Mouse (Mus musculus) urinary bladder, adult 2 months (tissue): ENCODE data around the gene Wipf1. TPM values are rescaled to one million over a fixed set of nuclear protein-coding genes. Genes with fewer than 3 reads are reported as not detected.
A peak's percentile ranks its signal among the peaks of the same experiment; 100 is the strongest.
"Not testable (repeated sequence)": the region's sequence is repeated elsewhere in the genome, so short reads cannot be mapped to it uniquely, and the experiment has no call there.

Experiments used
- DNase-seq: peaks from one replicate; pipeline ENCODE4 v3.0.0; 2022; ENCODE audit warnings: low spot score
- polyA plus RNA-seq: library from polyadenylated mRNA; depleted of rRNA; stranded (reverse); fragments of >200 nt; gene quantifications from 2 replicates; pipeline ENCODE4 v1.2.3, GENCODE M21; 2012; rRNA removed

The Wipf1 gene
- 10.2 and 17.4 TPM in 2 replicates for polyA plus RNA-seq

DNA sequence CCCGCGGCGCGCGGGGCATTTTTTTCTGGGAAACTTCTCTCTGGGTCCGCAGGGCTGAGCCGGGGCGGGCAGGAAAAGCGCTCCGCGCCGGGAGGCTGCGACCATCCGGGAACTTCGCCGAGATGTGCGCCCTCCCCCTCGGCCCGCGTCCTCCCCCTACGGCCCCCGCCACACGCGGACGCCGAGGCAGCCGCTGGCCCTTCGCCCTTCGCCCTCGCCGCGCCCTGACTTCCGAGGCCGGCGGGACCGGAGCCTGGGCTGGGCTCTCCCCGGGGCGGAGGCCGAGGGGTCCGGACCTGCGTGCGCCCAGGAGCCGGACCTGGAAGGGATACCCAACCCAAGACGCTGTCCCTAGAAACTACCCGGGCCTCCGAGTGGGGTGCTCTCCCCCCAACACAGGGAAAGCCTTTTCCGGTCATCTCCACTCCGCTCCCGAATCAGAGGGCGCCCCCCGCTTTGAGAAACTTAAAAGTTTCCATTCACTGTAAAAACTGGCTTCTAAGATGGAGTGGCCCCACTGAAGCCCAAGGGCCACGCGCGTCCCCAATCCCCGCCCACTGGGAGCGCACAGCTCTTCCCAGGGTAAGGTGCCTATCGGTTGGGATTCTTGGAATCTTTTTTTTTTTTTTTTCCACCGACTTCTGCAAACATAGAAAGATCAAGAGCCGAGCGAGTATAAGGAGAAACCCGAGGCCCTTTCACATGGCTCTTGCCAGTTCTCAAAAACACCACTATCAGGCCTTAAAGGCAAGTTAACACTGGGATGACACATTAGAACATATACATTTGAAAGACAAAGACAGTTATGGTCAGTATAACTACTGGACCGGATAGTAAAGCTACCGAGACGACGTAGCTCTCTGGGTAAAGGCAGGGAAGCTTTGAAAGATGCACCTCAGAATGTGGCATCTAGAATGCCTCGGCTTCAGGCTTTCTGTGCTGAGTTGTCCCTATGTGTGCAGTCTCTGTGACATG is at the start of gene Wipf1:
Gene Wipf1 (minus strand): TSS at position 379 of the 975 bp plus-strand sequence.
- peak; percentile 69 for DNase-seq

DNA sequence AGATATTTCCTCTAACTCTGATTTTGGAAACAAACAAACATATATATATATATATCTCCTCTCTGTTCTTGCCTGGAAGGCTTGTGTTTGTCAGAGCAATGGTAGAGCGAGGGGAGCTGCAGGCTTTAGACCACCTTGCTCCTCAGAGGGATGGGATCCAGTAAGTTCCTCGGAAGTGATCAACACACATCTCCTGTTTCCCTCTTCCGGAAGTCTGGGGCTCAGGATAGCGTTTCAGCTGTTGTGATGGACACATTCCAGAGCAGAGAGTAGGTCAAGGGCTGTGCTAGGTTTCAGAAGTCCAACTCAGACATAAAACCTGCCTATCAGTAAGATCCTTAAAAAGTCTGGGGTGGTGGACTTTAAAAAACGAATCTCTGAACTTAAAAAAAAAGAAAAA is 49.6 kb upstream of the Wipf1 start:
- DNase-seq: no peak

DNA sequence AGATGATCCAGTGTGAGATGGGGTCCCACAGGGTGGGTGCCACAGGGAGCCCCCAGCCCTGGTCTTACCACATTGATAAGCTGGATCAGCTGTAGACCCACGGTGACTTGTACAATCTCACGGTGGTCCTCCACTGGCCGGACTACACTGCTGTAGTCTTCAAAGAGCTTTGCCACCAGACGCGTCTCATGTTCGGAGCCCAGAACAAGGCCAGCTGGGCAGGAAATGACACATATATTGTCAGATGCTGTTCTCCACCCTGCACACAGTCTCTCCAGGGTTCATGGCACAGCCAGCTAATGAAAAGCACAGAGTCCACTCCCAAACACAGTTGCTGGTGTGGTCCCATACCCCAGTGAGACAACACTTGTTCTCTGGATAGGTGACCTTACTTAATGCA is 44.9 kb upstream of the Wipf1 start:
- DNase-seq: no peak

DNA sequence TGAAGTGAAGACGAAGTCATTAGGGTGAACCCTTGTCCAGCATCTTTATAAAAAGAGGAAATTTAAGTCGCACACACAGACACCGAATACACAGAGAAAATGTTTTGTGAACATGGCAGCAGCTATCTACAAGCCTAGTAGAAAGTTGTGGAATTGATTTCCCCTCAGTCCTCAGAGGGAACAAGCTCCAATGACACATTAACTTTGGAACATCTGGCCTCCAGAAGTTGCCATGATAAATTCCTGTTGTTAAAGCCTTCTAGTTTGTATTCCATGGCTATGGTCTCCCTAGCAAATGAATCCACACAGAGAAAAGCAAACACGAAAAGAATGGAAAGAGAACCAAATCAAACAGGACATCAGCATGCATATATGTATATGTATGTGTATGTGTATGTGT is 44.0 kb upstream of the Wipf1 start:
- no peak for DNase-seq

DNA sequence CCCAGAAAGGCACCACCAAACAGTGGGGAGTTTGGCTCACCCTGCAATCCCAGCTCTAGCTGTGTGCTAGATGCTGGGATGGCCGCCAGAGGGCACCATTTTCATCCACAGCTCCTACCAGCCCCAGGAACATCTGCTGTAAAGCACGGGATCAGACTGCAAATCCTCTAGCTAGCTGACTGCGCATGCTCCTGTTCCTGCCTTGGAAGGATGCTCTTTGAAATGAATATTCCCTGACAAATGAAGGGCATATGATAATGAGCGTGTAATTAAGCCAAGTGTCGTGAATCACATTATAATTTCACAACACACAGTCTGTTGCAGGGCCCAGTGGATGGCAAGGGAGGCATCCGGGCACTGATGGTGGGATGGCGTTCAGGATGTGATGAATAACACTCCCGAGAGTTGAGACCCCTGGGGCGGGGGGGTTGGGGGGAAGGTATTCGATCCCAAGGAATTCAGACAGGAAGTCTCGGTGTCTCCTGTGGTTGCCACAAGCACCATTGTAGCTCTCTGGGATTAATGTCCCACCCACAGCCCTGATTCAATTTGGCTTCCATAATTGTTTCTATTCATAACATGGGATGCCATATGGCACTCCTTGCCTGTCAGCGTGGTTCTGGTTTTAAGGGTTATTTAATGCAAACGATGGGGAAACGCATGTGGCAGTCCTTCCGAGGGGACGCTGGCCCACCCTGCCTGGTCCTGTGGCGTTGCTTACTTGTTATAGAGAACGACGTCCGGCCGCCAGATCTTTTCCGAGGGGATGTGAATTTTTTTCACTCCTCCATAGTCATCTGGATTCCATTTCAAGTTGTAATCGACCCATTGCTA is 43.2 kb upstream of the Wipf1 start:
- no peak for DNase-seq

DNA sequence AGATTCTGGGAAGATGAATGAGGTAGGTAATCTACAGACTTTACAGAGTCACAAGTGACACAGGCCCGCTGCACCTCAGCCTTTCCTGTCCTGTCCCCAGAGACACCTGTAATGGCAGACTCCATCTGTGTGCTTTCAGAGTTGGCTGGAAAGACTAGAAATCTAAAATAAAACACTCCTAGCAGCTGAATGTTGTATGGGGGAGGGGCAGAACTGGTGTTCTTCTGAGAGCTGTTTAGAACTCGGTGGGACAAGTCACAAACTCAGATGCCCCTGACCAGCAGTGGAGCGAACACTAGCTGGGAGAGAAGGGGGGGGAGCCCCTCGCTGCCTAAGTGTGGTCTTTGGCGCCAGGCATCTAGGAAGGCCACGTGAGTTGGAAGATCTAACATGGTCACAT is 42.4 kb upstream of the Wipf1 start:
- DNase-seq: no peak

DNA sequence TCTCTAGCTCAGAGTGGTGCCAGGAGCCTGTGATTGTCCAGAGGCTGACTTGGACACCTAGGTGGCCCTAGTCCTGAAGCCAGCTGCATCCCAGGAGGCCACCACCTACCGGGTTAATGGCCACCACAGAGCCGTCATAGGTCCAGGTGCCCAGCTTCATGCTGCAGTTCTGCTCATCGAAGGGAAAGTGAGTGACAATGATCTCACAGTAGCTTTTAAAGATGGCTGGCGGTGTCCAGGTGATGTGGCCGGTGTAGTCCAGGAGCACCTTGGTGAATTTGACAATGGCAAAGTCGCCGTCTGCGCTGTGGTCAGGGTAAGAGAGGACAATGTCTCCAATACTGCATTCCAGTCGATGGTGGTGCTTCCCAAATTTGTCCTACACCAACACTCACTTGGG is 41.8 kb upstream of the Wipf1 start:
- DNase-seq: no peak

DNA sequence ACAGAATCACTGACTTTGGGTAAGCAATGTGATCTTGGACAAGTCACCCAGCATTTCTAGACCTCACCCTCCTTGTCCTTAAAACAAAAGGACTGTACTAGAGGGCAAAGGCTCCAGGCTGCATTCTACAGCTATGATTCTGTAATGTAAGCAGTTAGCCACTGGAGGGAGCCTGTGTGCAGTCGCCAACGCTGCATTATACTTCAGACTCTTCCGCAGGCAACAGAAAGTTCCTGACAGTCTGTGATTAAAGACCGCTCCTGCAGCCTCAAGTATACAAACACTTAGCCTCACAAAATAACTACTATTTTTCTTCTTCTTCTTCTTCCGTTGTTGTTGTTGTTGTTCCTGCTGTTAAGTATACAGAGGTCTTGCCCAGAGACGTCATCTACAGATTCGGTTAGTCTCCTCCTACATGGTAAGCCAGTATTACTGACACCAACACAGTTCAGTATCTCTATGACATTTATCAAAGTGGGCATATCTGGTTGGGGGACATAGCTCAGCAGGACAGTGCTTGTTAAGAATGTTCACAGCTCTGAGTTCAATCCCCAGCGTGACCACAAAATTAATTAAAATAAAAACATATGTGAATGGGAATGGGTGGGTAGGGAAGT is 37.6 kb upstream of the Wipf1 start:
- no peak for DNase-seq

DNA sequence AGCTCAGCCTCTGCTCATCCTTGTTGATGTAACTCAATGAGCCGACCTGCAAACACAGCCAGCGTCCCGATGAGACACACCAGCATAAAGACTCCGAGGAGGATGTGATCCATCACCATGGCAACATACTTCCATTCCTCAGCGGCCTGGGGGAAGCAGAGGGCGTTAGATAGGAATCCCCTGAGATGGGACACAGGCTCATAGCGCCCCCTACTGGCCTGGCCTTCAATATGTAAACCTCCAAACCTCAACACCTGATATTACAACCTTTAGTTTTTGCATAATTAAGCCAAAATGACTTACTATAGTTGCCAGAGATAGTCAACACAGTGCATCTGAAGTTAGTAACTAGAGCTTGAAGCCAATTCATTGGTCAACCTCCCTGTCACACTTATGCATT is 36.6 kb upstream of the Wipf1 start:
- DNase-seq: no peak

DNA sequence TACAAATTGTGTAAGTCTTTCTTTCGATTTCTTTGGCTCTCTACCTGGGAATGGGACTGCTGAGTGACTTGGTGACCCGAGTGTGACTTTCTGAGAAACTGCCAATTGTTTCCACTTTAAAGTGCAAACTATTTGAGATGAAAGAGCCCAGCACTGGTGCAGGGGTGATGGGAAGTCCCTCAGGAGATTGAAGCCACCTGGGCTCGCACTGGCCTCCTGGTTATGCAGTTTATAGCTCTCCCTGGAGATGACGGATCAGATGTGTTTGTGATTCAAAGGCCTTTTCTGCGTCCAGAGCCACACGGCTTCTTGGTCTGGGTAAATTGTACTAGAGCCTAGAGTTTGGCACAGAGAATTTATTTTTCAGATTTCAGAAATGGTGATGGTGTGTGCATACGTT is 34.2 kb upstream of the Wipf1 start:
- DNase-seq: no peak

DNA sequence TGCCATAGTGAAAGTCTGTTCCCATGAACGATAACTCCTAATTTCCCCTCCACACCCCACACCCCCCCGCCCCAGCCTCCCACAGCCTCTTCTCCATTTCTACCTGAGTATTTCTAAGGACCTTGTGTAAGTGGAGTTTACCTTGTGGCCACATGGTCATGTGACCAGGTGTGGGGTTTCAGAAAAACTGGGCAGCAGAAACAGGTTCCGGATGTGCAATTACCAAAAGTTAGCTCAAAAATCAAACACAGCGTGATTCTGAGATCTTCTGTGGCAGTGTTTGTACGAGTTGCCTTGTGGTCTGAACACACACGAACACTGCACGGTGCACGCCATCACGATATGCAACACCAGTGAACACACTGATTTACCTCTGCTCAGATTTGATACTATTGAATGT is 33.1 kb upstream of the Wipf1 start:
- no peak for DNase-seq

DNA sequence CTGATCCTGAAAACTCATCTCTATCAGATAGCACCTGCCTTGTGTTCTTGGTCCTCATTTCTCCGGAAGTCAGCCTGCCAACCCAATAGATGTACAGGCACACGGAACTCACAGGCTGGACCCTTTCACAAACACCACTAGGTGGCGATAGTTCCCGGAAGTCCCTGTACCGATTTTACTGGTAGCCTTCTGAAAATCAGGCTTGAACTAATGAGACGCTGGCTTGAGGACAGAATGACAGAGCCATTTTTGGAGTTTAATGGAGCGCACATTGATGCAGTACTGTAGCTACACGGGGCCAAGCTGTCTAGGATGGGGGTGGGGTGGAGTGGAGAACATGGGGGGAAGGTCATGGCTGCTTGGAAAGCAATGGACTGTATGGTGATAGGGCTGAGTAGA is 32.1 kb upstream of the Wipf1 start:
- DNase-seq: no peak

DNA sequence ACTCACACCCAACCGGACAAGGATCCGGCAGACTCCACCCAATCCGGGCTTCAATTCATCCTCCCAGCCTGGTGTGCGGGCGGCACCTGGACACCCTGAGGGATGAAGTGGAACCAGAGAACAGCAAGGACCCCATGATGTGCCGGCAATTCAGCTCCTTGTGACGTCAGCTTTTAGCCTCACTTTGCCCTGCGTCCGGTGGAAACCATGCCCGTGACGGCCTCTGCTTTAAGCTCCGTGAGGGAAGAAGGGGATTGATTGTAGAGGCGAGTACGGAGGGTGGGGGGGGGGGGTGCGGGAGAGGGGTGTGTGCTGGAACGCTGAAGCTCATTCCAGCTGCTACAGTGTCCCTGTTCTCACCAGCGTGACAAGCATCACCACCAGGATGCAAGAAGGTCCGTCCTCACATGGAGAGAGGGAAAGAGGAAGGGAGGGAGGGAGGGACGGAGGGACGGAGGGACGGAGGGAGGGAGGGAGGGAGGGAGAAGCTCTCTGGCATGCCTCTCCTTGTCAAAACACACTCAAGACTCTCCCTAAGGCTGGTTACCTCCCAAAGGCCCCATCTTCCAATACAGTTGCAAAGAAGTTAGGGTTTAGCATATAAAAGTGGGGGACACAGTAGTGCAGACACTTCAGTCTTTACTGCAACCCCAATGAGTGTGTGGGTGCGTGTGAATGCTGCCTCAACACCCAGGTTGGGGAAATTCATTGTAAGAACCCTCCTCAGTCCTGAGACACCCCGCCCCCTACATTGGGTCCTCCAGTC is 31.5 kb upstream of the Wipf1 start:
- no peak for DNase-seq

DNA sequence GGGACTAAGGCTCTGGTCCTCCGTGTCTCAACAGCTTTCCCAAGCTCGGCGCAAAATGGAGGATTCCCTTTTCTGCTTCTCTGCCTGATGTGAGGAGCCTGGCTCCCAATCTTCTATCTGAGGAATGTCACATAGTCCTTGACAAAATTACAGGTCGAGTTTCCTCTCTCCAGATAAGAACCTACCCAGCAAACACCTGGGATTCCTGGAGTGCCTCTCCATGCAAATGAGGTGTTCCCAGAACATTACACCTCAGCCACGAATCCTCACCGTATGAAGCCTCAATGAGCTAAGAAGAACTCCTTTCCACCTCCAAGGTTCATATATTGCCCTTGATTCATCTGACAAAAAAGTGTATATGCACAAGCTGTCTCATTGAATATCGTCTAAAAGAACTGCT is 30.9 kb upstream of the Wipf1 start:
- no peak for DNase-seq

DNA sequence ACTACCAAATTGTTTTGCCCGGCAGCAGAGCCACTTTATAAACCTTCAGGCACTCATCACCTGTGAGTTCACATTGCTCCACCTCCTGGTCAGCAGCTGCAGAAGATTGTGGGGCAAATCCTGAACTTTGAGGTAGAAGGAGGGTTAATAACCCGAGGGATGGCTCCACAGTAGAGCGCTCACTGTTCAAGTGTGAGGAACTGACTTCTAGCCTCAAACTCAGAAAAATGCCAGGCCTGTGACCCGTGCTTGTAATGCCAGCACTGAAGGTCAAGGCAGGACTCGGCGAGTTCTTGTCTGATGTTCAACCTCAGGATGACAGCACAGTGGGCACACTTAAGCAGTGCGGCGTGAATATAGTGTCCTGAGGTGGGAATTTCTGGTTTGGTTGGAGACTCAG is 28.4 kb upstream of the Wipf1 start:
- DNase-seq: no peak

DNA sequence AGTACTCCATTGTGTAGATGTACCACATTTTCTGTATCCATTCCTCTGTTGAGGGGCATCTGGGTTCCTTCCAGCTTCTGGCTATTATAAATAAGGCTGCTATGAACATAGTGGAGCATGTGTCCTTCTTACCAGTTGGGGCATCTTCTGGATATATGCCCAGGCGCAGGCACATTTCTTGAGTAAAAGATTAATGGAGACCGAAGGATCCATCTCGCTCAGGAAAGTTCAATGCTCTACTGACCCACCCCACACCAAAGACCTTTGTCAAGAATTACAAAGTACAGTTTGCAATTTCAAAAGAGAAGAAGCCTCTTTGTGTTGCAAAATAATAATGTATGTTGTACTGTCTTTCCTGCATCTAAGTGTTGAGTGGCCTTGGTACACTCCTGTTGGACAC is 27.5 kb upstream of the Wipf1 start:
- DNase-seq: not testable (repeated sequence)

DNA sequence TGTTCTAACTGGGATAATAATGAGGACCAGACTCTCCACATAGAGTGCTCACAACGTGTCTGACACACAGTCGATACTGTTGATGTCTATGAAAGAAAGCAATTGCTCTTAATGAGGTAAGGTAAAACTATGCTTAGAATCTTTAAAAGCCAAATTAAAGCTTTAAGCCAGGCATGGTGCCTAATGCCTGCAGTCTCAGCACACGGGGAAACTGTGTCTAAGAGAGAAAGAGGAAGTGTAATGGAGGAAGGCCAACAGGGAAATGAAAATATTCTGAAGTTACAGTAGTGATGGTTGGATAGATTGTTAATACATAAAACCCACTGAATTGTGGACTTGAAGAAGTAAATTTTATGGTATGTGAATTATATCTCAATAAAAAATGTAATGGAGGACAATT is 24.9 kb upstream of the Wipf1 start:
- no peak for DNase-seq

DNA sequence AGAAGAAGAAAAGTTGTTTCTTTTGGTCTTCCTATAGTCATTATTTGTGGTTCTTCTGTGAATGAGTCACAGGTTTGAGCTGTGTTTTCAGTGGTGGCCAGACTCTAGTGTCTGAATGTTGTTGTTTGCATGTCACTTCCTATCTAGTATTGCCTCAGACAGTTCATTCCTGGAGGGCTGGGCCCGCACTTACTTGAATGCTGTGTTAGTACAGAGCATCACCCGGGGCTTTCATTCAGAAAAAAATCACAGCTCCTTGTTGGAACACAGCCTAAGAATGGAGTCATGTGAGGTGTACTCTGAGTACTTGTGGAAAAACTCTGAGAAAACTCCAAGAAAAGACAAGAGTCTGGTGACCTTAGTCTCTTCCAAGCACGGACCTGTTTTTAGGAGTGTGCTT is 23.4 kb upstream of the Wipf1 start:
- no peak for DNase-seq

DNA sequence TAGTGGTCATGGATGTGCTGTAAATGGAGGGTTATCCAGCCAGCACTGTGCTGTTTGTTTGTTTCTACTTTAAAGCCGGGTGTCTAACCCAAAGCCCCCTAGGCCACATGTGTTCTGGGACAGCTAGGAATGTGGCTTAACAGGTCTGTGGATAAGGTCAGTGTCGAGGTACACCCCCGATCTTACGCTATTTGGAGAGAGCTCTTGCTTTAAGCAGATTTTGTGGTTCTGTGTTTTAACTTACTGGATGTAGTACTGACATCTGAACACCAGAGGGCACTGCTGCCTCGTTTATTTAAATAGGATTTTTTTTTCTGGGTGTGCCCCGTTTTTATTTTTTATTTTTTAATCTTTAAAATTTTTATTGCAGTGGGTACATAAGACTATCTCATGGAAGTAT is 21.2 kb upstream of the Wipf1 start:
- no peak for DNase-seq

DNA sequence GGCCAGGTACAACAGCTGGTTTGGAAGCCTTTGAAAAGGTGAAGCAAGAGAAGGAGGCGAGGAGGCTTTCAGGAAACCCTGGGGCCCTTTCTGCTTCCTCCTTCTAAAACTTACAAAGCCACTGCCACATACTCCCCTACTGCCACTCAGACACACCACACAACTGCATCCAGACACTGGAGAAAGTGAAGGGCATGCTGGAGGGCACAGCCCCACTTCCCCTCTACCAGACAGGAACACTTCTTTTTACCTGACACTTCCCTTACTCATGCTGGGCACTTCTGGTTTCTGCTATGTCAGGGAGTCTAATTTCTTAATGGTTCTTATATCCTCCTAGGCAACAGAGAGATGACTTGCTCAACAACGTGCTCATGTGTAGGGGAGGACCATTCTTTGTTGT is 19.0 kb upstream of the Wipf1 start:
- no peak for DNase-seq

DNA sequence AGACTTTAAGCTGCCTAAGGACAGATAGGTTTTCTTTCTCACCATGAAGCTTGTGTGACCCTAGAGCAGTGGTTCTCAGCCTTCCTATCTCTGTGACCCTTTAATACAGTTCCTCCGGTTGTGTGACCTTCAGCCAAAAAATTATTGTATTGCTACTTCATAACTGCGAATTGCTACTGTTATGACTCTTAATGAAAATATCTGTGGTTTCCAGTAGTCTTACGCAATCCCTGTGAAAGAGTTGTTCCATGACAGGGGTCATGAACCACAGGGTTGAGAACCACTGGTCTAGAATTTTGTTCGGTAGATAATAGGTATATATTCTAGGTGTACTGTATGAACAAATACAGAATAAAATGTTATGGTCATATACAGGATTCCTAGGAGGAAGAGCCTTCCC is 17.7 kb upstream of the Wipf1 start:
- no peak for DNase-seq

DNA sequence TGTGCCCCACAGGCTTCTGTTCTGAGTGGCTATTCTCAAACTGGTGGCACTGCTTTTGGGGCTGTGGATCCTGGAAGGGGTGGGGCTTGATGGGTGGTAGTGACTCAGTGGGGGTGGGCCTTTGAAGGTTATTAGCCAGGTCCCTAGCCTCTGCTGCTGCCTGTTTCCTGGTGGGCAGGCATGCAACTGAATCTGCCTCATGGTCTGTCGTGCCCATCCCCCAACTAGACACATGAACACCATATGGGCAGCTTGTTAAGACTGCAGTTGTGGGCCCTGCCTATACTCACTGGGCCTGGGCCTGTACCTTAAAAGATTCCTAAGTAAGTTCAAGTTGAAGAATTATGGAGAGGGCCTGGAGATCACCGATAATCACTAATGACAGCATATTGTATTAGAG is 16.0 kb upstream of the Wipf1 start:
- DNase-seq: no peak
